In genomic region chr9:109057543-109057942, GRCm38 (mm10) we compare ENCODE assay signal across 11 mouse cellular contexts. TPM values are rescaled to one million over a fixed set of nuclear protein-coding genes. Genes with fewer than 3 reads are reported as not detected.
DNase-seq lines count a peak whose midpoint lies in the region; TF ChIP-seq lines count a peak whose summit lies in the region.
"Had no signal": no experiment of that assay in that cellular context is flagged by ENCODE, and none has a peak within 500 bp of the region (broad histone marks: within the 10 kb centered on the region; RNA-seq: fewer than 3 reads in every experiment).

No protein-coding gene starts in this region.

- H3K79me2 ChIP-seq in CH12.LX (replicated peaks; ENCODE audit: control insufficient read depth, extremely low read depth, insufficient read depth, poor library complexity, severe bottlenecking) (peaks cover 49% of the 10 kb centered on the region), macrophage (ENCODE audit: inconsistent target) (peaks cover 62% of the 10 kb centered on the region)

- no peaks in the 10 kb centered on the region for H3K9me3 ChIP-seq in CH12.LX (replicated peaks; ENCODE audit: low read length)
- H3K9me3 ChIP-seq: forebrain, embryonic 10.5 days; neural tube, embryonic 15.5 days had no signal

- TF ChIP-seq RAD21 in CH12.LX (IDR thresholded peaks at IDR 0.05; ENCODE audit: low read depth, low read length), result no peak

- no peak for TF ChIP-seq EP300 in CH12.LX (IDR thresholded peaks at IDR 0.05; ENCODE audit: low read length)

- H3K4me3 ChIP-seq in left cerebral cortex, adult 2 months, result no peak overlapping the region
- H3K4me3 ChIP-seq in CH12.LX (replicated peaks in 1 of 3; ENCODE audit: low read depth in 2 of 3, low read length in 2 of 3, poor library complexity in 1 of 3) (peak overlapping the region in 2 of 3 experiments; percentile 46 to 53), macrophage (ENCODE audit: inconsistent target) (peak overlapping the region; percentile 92)
- H3K4me3 ChIP-seq: forebrain, embryonic 10.5 days; neural tube, embryonic 15.5 days had no signal

- H3K36me3 ChIP-seq in CH12.LX (replicated peaks in 1 of 2; ENCODE audit: control insufficient read depth in 1 of 2, insufficient read depth in 1 of 2, low read length in 1 of 2) (peaks cover 38 to 64% of the 10 kb centered on the region in 2 experiments), macrophage (ENCODE audit: inconsistent target) (peaks cover 16% of the 10 kb centered on the region; the same call in 1 of the 2 replicates)

- no peaks in the 10 kb centered on the region for H3K27me3 ChIP-seq in CH12.LX (replicated peaks)
- H3K27me3 ChIP-seq: neural tube, embryonic 15.5 days had no signal

- 0% methylated on average over 5 of the region's 5 CpGs for WGBS in macrophage (ENCODE audit: missing documents)

- peak overlapping the region; percentile 55 for H3K4me2 ChIP-seq in CH12.LX (ENCODE audit: insufficient read depth, low read depth, poor library complexity, severe bottlenecking)
- H3K4me2 ChIP-seq: neural tube, embryonic 15.5 days had no signal

- peaks cover 40 to 73% of the 10 kb centered on the region in 2 experiments for H3K4me1 ChIP-seq in CH12.LX (ENCODE audit: control insufficient read depth in 1 of 2, insufficient read depth in 2 of 2)

- dilution Hi-C loops in CH12.LX (cut with MboI; ENCODE audit: extremely low pct_ligation_motif_present, extremely low pct_unique_long_range_greater_than_20kb, low sequenced_read_pairs), result no loop called here

- in situ Hi-C loops in CH12.LX (cut with MboI; ENCODE audit: low pct_ligation_motif_present, low pct_unique_long_range_greater_than_20kb, low sequenced_read_pairs), result no loop called here

- H3K9ac ChIP-seq in CH12.LX (ENCODE audit: insufficient read depth, low read depth), result no peak overlapping the region; the same call in 1 of the 2 replicates
- H3K9ac ChIP-seq: neural tube, embryonic 15.5 days had no signal

- peak overlapping the region; percentile 36 for H3K27ac ChIP-seq in left cerebral cortex, adult 2 months
- peak overlapping the region; percentile 89 for H3K27ac ChIP-seq in CH12.LX (ENCODE audit: insufficient read depth, low read depth)
- peak overlapping the region; percentile 92 for H3K27ac ChIP-seq in macrophage
- H3K27ac ChIP-seq: forebrain, embryonic 10.5 days; neural tube, embryonic 15.5 days had no signal

- intact Hi-C loops in left cerebral cortex, adult 2 months (cut with DNase I), result no loop called here

- TF ChIP-seq CTCF in left cerebral cortex, adult 2 months (IDR thresholded peaks at IDR 0.05), result no peak
- TF ChIP-seq CTCF in CH12.LX (conservative IDR thresholded peaks at IDR 0.05 in 1 of 2, IDR thresholded peaks at IDR 0.05 in 1 of 2; ENCODE audit: low read depth in 2 of 2, low read length in 2 of 2), result no peak

- TF ChIP-seq POLR2A in CH12.LX (IDR thresholded peaks at IDR 0.05; ENCODE audit: low read depth, low read length), result no peak

- DNase-seq in left cerebral cortex, adult 2 months (ENCODE audit: extremely low spot score in 1 of 2, low spot score in 2 of 2), result peak; percentile 6 to 7
- DNase-seq in left cerebral cortex, adult 8-10 months (ENCODE audit: low spot score in 2 of 2), result no peak
- no peak for DNase-seq in CH12.LX (ENCODE audit: extremely low read depth)
- peak; percentile 68 for DNase-seq in MEL-GATA-1-ER (ENCODE audit: extremely low read depth, low read depth)
- no peak for DNase-seq in cerebellum, postnatal 10 days
- no peak for DNase-seq in layer of hippocampus, postnatal 10 days (ENCODE audit: low spot score in 2 of 2)
- DNase-seq: kidney, postnatal 25 days; right cerebral cortex, adult 18-20 months had no signal

TF ChIP-seq in CH12.LX, 34 proteins besides CTCF, POLR2A, EP300 and RAD21:
- 0 out of 2 replicates have a peak, but pooled peaks have one; percentile 17 for TF ChIP-seq UBTF (IDR thresholded peaks at IDR 0.05; ENCODE audit: low read depth, low read length)
- TF ChIP-seq SMC3 (IDR thresholded peaks at IDR 0.05; ENCODE audit: low read depth, low read length), result no peak
- no peak for TF ChIP-seq MYC (IDR thresholded peaks at IDR 0.05; ENCODE audit: low read depth, low read length)
- peak; percentile 36; the same call in 1 of the 2 replicates for TF ChIP-seq POLR2AphosphoS2 (IDR thresholded peaks at IDR 0.05; ENCODE audit: low read depth, low read length)
- no peak for TF ChIP-seq MAZ (IDR thresholded peaks at IDR 0.05; ENCODE audit: low read depth, low read length)
- TF ChIP-seq MXI1 (IDR thresholded peaks at IDR 0.05; ENCODE audit: low read depth, low read length), result no peak
- TF ChIP-seq NRF1 (IDR thresholded peaks at IDR 0.05; ENCODE audit: low read depth, low read length), result no peak
- TF ChIP-seq ETS1 (conservative IDR thresholded peaks at IDR 0.05; ENCODE audit: low read depth, low read length), result no peak
- TF ChIP-seq ZKSCAN1 (IDR thresholded peaks at IDR 0.05; ENCODE audit: borderline replicate concordance, low read depth, low read length), result no peak
- TF ChIP-seq NELFE (IDR thresholded peaks at IDR 0.05; ENCODE audit: low read depth, low read length), result no peak
TF ChIP-seq in CH12.LX: peak in this region for 2.

RNA-seq across cellular contexts. Expression of gene Trex1, which starts 2.0 kb away (rescaled TPM):
- 10 to 100 TPM; 11.7 to 15.3 TPM for total RNA-seq in left cerebral cortex, adult 2 months (2021)
- 10 to 100 TPM; 11.8 to 17.1 (median 14.0) TPM for total RNA-seq in left cerebral cortex, adult 8-10 months (2022)
- total RNA-seq in CH12.LX (2012; rRNA removed) (20.8 and 31.5 TPM in 2 replicates), CH12.LX (2014; rRNA removed) (20.1 and 21.1 TPM in 2 replicates)
- polyA plus RNA-seq in CH12.LX (2012; ENCODE audit: insufficient read length, low read depth) (15.8 and 22.9 TPM in 2 replicates), macrophage (2018) (60.4 to 194 TPM (median 98.8 TPM) in 3 replicates)
- total RNA-seq in macrophage (2018; cell fraction: chromatin; rRNA removed), result 100 to 1,000 TPM in 6 of 26 experiments, 10 to 100 TPM in 20; 13.2 to 148 (median 71.9) TPM
- total RNA-seq in macrophage (2018; cell fraction: cytosol; rRNA removed), result 100 to 1,000 TPM; 110 to 746 (median 420) TPM
- total RNA-seq in macrophage (2018; cell fraction: nucleus; rRNA removed), result 100 to 1,000 TPM in 20 of 26 experiments, 10 to 100 TPM in 6; 43.6 to 424 (median 173) TPM
- 10 to 100 TPM; 11.9 to 13.2 TPM for total RNA-seq in layer of hippocampus, postnatal 10 days (2021)

RNA-seq across cellular contexts. Expression of gene Atrip, which starts 16.4 kb away (rescaled TPM):
- 10 to 100 TPM; 28.0 to 28.3 TPM for total RNA-seq in left cerebral cortex, adult 2 months (2021)
- 10 to 100 TPM; 24.7 to 31.7 (median 27.3) TPM for total RNA-seq in left cerebral cortex, adult 8-10 months (2022)
- total RNA-seq in CH12.LX (2012; rRNA removed) (18.0 and 19.3 TPM in 2 replicates), CH12.LX (2014; rRNA removed) (16.2 and 17.6 TPM in 2 replicates)
- polyA plus RNA-seq in CH12.LX (2012; ENCODE audit: insufficient read length, low read depth) (21.3 and 24.1 TPM in 2 replicates), macrophage (2018) (6.3 to 9.1 TPM (median 6.5 TPM) in 3 replicates)
- total RNA-seq in macrophage (2018; cell fraction: chromatin; rRNA removed), result 10 to 100 TPM; 13.2 to 53.4 (median 28.6) TPM
- 1 to 10 TPM; 4.5 to 9.4 (median 7.0) TPM for total RNA-seq in macrophage (2018; cell fraction: cytosol; rRNA removed)
- total RNA-seq in macrophage (2018; cell fraction: nucleus; rRNA removed), result 10 to 100 TPM; 14.5 to 35.1 (median 26.2) TPM
- 10 to 100 TPM; 28.5 to 29.9 TPM for total RNA-seq in layer of hippocampus, postnatal 10 days (2021)

RNA-seq across cellular contexts. Expression of gene Shisa5, which starts 19.2 kb away (rescaled TPM):
- 10 to 100 TPM; 71.6 to 77.5 TPM for total RNA-seq in left cerebral cortex, adult 2 months (2021)
- 10 to 100 TPM; 81.8 to 96.8 (median 91.6) TPM for total RNA-seq in left cerebral cortex, adult 8-10 months (2022)
- total RNA-seq in CH12.LX (2012; rRNA removed) (134 and 153 TPM in 2 replicates), CH12.LX (2014; rRNA removed) (156 and 170 TPM in 2 replicates)
- polyA plus RNA-seq in CH12.LX (2012; ENCODE audit: insufficient read length, low read depth) (121 and 166 TPM in 2 replicates), macrophage (2018) (392 to 901 TPM (median 421 TPM) in 3 replicates)
- total RNA-seq in macrophage (2018; cell fraction: chromatin; rRNA removed), result 100 to 1,000 TPM in 11 of 26 experiments, 10 to 100 TPM in 15; 37.8 to 248 (median 84.3) TPM
- 100 to 1,000 TPM; 280 to 394 (median 346) TPM for total RNA-seq in macrophage (2018; cell fraction: cytosol; rRNA removed)
- 100 to 1,000 TPM; 148 to 355 (median 263) TPM for total RNA-seq in macrophage (2018; cell fraction: nucleus; rRNA removed)
- 10 to 100 TPM; 37.7 to 47.2 TPM for total RNA-seq in layer of hippocampus, postnatal 10 days (2021)

RNA-seq across cellular contexts. Expression of gene Ccdc51, which starts 24.8 kb away (rescaled TPM):
- 1 to 10 TPM; 8.0 to 8.6 TPM for total RNA-seq in left cerebral cortex, adult 2 months (2021)
- 1 to 10 TPM; 6.8 to 8.0 (median 7.7) TPM for total RNA-seq in left cerebral cortex, adult 8-10 months (2022)
- total RNA-seq in CH12.LX (2012; rRNA removed), result 18.2 TPM in 2 replicates
- 15.9 and 16.2 TPM in 2 replicates for total RNA-seq in CH12.LX (2014; rRNA removed)
- polyA plus RNA-seq in CH12.LX (2012; ENCODE audit: insufficient read length, low read depth), result 7.6 and 8.6 TPM in 2 replicates
- total RNA-seq in macrophage (2018; cell fraction: chromatin; rRNA removed), result 10 to 100 TPM in 4 of 26 experiments, 1 to 10 TPM in 19, under 1 TPM in 3; 0.62 to 14.4 (median 4.9) TPM
- 1 to 10 TPM; 1.1 to 7.7 (median 6.1) TPM for total RNA-seq in macrophage (2018; cell fraction: cytosol; rRNA removed)
- 1 to 10 TPM; 1.2 to 9.9 (median 4.3) TPM for total RNA-seq in macrophage (2018; cell fraction: nucleus; rRNA removed)
- 2.5 to 7.4 TPM (median 5.7 TPM) in 3 replicates for polyA plus RNA-seq in macrophage (2018)
- total RNA-seq in layer of hippocampus, postnatal 10 days (2021), result 1 to 10 TPM; 6.1 to 7.3 TPM

RNA-seq across cellular contexts. Expression of gene Tma7, which starts 24.8 kb away (rescaled TPM):
- total RNA-seq in left cerebral cortex, adult 2 months (2021), result 100 to 1,000 TPM; 312 to 332 TPM
- total RNA-seq in left cerebral cortex, adult 8-10 months (2022), result 100 to 1,000 TPM; 291 to 329 (median 323) TPM
- total RNA-seq in CH12.LX (2012; rRNA removed), result 255 and 369 TPM in 2 replicates
- total RNA-seq in CH12.LX (2014; rRNA removed), result 336 and 356 TPM in 2 replicates
- 494 and 529 TPM in 2 replicates for polyA plus RNA-seq in CH12.LX (2012; ENCODE audit: insufficient read length, low read depth)
- total RNA-seq in macrophage (2018; cell fraction: chromatin; rRNA removed), result 10 to 100 TPM in 21 of 26 experiments, 1 to 10 TPM in 5; 4.6 to 65.9 (median 19.8) TPM
- total RNA-seq in macrophage (2018; cell fraction: cytosol; rRNA removed), result 100 to 1,000 TPM; 278 to 533 (median 333) TPM
- 100 to 1,000 TPM in 11 of 26 experiments, 10 to 100 TPM in 15; 39.7 to 195 (median 77.8) TPM for total RNA-seq in macrophage (2018; cell fraction: nucleus; rRNA removed)
- 294 to 336 TPM (median 314 TPM) in 3 replicates for polyA plus RNA-seq in macrophage (2018)
- 100 to 1,000 TPM; 331 to 333 TPM for total RNA-seq in layer of hippocampus, postnatal 10 days (2021)

Comparison
In these comparisons a context has a peak if more than half of its experiments do, and no peak if none do; other contexts are left out.
1. DNase-seq: peak in left cerebral cortex, adult 2 months (2 of 2) and MEL-GATA-1-ER (single experiment); none in left cerebral cortex, adult 8-10 months (0 of 2), CH12.LX (single experiment), cerebellum, postnatal 10 days (0 of 2) and layer of hippocampus, postnatal 10 days (0 of 2).
2. H3K27ac ChIP-seq: peak in every context shown above with its lines; median percentile 92 in macrophage; 89 in CH12.LX; 36 in left cerebral cortex, adult 2 months.